11 mouse cellular contexts compared by ENCODE assay signal in the genomic region with DNA sequence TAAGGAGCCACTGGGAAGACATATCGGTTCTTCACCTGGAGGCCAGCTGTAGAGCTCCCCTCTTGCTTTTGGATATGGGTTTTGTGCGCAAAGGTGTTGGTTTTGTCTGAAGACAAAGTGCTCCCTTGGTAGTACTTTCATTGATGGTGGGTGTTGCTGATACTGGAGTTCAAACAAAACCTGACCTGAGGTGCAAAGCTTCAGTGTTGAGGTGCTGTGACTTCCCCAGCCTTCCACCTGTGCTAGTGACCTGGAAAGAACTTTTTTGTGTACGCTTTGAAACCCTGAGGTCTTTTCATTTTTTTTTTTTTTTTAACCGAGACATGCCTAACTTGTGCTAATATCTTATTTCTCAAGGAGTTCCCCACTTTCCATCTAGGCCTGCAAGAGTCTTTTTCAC. TPM values are rescaled to one million over a fixed set of nuclear protein-coding genes. Genes with fewer than 3 reads are reported as not detected.
DNase-seq lines count a peak whose midpoint lies in the region; ATAC-seq lines count a peak whose summit lies in the region.
"Had no signal": no experiment of that assay in that cellular context is flagged by ENCODE, and none has a peak within 500 bp of the region (broad histone marks: within the 10 kb centered on the region; RNA-seq: fewer than 3 reads in every experiment).

No protein-coding gene starts in this region.

- no peak overlapping the region for H3K9ac ChIP-seq in heart, embryonic 15.5 days
- no peak overlapping the region for H3K9ac ChIP-seq in embryonic facial prominence, embryonic 11.5 days (replicated peaks; ENCODE audit: low read length)
- H3K9ac ChIP-seq in hindbrain, embryonic 16.5 days (ENCODE audit: low read depth, low read length), result no peak overlapping the region
- peak overlapping the region; percentile 98; the same call in 1 of the 2 replicates for H3K9ac ChIP-seq in midbrain, embryonic 14.5 days (replicated peaks; ENCODE audit: low read length)

- no peaks in the 10 kb centered on the region for H3K27me3 ChIP-seq in heart, embryonic 15.5 days
- no peaks in the 10 kb centered on the region for H3K27me3 ChIP-seq in embryonic facial prominence, embryonic 11.5 days (ENCODE audit: control insufficient read depth, insufficient read depth, low read length)
- H3K27me3 ChIP-seq in hindbrain, embryonic 16.5 days (replicated peaks; ENCODE audit: control insufficient read depth, insufficient read depth, low read length), result no peaks in the 10 kb centered on the region
- no peaks in the 10 kb centered on the region for H3K27me3 ChIP-seq in midbrain, embryonic 14.5 days (ENCODE audit: control insufficient read depth, insufficient read depth, low read length)

- no peak overlapping the region for H3K27ac ChIP-seq in heart, embryonic 15.5 days
- H3K27ac ChIP-seq in embryonic facial prominence, embryonic 11.5 days (replicated peaks; ENCODE audit: low read depth, low read length), result no peak overlapping the region
- no peak overlapping the region for H3K27ac ChIP-seq in hindbrain, embryonic 16.5 days (ENCODE audit: low read depth, low read length)
- H3K27ac ChIP-seq in midbrain, embryonic 14.5 days (replicated peaks; ENCODE audit: low read depth, low read length), result no peak overlapping the region

- H3K36me3 ChIP-seq in heart, embryonic 15.5 days, result no peaks in the 10 kb centered on the region
- H3K36me3 ChIP-seq in embryonic facial prominence, embryonic 11.5 days (replicated peaks; ENCODE audit: control insufficient read depth, insufficient read depth, low read depth, low read length), result no peaks in the 10 kb centered on the region
- no peaks in the 10 kb centered on the region for H3K36me3 ChIP-seq in hindbrain, embryonic 16.5 days (ENCODE audit: control insufficient read depth, insufficient read depth, low read length)
- no peaks in the 10 kb centered on the region for H3K36me3 ChIP-seq in midbrain, embryonic 14.5 days (ENCODE audit: control insufficient read depth, insufficient read depth, low read length)

- H3K4me3 ChIP-seq in heart, embryonic 15.5 days, result peak overlapping the region; percentile 94; the same call in 1 of the 2 replicates
- H3K4me3 ChIP-seq in embryonic facial prominence, embryonic 11.5 days (ENCODE audit: low read depth, low read length), result peak overlapping the region; percentile 86
- H3K4me3 ChIP-seq in hindbrain, embryonic 16.5 days (ENCODE audit: low read length), result peak overlapping the region; percentile 96
- H3K4me3 ChIP-seq in midbrain, embryonic 14.5 days (replicated peaks; ENCODE audit: low read depth, low read length), result peak overlapping the region; percentile 93

- H3K4me1 ChIP-seq in heart, embryonic 15.5 days (replicated peaks), result peaks cover 21% of the 10 kb centered on the region
- H3K4me1 ChIP-seq in embryonic facial prominence, embryonic 11.5 days (ENCODE audit: control insufficient read depth, insufficient read depth, low read length), result no peaks in the 10 kb centered on the region
- peaks cover 21% of the 10 kb centered on the region for H3K4me1 ChIP-seq in hindbrain, embryonic 16.5 days (ENCODE audit: control insufficient read depth, insufficient read depth, low read depth, low read length)
- peaks cover 30% of the 10 kb centered on the region for H3K4me1 ChIP-seq in midbrain, embryonic 14.5 days (ENCODE audit: control insufficient read depth, insufficient read depth, low read length)

- H3K9me3 ChIP-seq in heart, embryonic 15.5 days (replicated peaks), result no peaks in the 10 kb centered on the region
- no peaks in the 10 kb centered on the region for H3K9me3 ChIP-seq in embryonic facial prominence, embryonic 11.5 days (replicated peaks; ENCODE audit: control insufficient read depth, low read length)
- no peaks in the 10 kb centered on the region for H3K9me3 ChIP-seq in hindbrain, embryonic 16.5 days (ENCODE audit: control insufficient read depth, low read length)
- H3K9me3 ChIP-seq in midbrain, embryonic 14.5 days (ENCODE audit: control insufficient read depth, low read length), result no peaks in the 10 kb centered on the region

- 80% methylated on average over 4 of the region's 4 CpGs for WGBS in heart, embryonic 15.5 days
- 86% methylated on average over 4 of the region's 4 CpGs for WGBS in embryonic facial prominence, embryonic 11.5 days
- 88% methylated on average over 4 of the region's 4 CpGs for WGBS in hindbrain, embryonic 16.5 days
- WGBS in midbrain, embryonic 14.5 days, result 93% methylated on average over 4 of the region's 4 CpGs

- ATAC-seq in heart, embryonic 15.5 days (replicated peaks; ENCODE audit: insufficient number of reproducible peaks, insufficient read depth, low FRiP score, low read depth), result no peak
- no peak for ATAC-seq in embryonic facial prominence, embryonic 11.5 days (replicated peaks; ENCODE audit: insufficient number of reproducible peaks, low FRiP score, low TSS enrichment, low read depth)
- no peak for ATAC-seq in hindbrain, embryonic 16.5 days
- no peak for ATAC-seq in midbrain, embryonic 14.5 days (ENCODE audit: low FRiP score, low TSS enrichment)
- no peak for ATAC-seq in frontal cortex, adult (ENCODE audit: low TSS enrichment)

- DNase-seq in heart, postnatal 4 days, result no peak
- DNase-seq in embryonic facial prominence, embryonic 11.5 days (ENCODE audit: low spot score), result no peak
- peak; percentile 5 for DNase-seq in midbrain, embryonic 14.5 days
- DNase-seq in thymus, postnatal 14 days, result no peak
- DNase-seq in retina, embryonic 14.5 days (ENCODE audit: low spot score), result no peak
- DNase-seq: cerebellum, adult 11 months; thymus, adult 18-20 months had no signal

- peak overlapping the region; percentile 64 for H3K4me2 ChIP-seq in heart, embryonic 15.5 days
- H3K4me2 ChIP-seq in embryonic facial prominence, embryonic 11.5 days (ENCODE audit: low read depth, low read length), result peak overlapping the region; percentile 43
- H3K4me2 ChIP-seq in hindbrain, embryonic 16.5 days (ENCODE audit: low read length), result peak overlapping the region; percentile 76
- H3K4me2 ChIP-seq in midbrain, embryonic 14.5 days (ENCODE audit: low read length), result peak overlapping the region; percentile 80

RNA-seq across cellular contexts. Expression of a gene that starts 1.6 kb away (rescaled TPM):
- polyA plus RNA-seq in heart, embryonic 15.5 days (2015; fragmentation: Nextera tagmentation; extraction: Ambion mirVana), result 27.3 and 28.9 TPM in 2 replicates
- 10 to 100 TPM; 61.1 to 64.5 TPM for total RNA-seq in heart, postnatal 4 days (2021)
- 67.4 and 67.8 TPM in 2 replicates for polyA plus RNA-seq in embryonic facial prominence, embryonic 11.5 days (2014; fragmentation: Nextera tagmentation; extraction: Ambion mirVana)
- 32.7 and 39.5 TPM in 2 replicates for polyA plus RNA-seq in hindbrain, embryonic 16.5 days (2015; fragmentation: Nextera tagmentation; extraction: Ambion mirVana)
- 74.2 and 80.3 TPM in 2 replicates for polyA plus RNA-seq in midbrain, embryonic 14.5 days (2014; fragmentation: Nextera tagmentation; extraction: Ambion mirVana)

RNA-seq across cellular contexts. Expression of a gene that starts 20.3 kb away (rescaled TPM):
- 11.5 and 12.7 TPM in 2 replicates for polyA plus RNA-seq in heart, embryonic 15.5 days (2015; fragmentation: Nextera tagmentation; extraction: Ambion mirVana)
- total RNA-seq in heart, postnatal 4 days (2021), result 1 to 10 TPM; 4.1 to 4.9 TPM
- not detected in 2 replicates for polyA plus RNA-seq in embryonic facial prominence, embryonic 11.5 days (2014; fragmentation: Nextera tagmentation; extraction: Ambion mirVana)
- 7.5 and 7.6 TPM in 2 replicates for polyA plus RNA-seq in hindbrain, embryonic 16.5 days (2015; fragmentation: Nextera tagmentation; extraction: Ambion mirVana)
- 0.43 and 0.90 TPM in 2 replicates for polyA plus RNA-seq in midbrain, embryonic 14.5 days (2014; fragmentation: Nextera tagmentation; extraction: Ambion mirVana)
- total RNA-seq: layer of hippocampus, postnatal 14 days had no signal
